Mouse (Mus musculus) kidney, adult 11 months (tissue): ENCODE results near the gene Hmcn2.

Source experiments
- DNase-seq: peaks from one replicate; pipeline ENCODE4 v3.0.0; 2022

The Hmcn2 gene

GRCm38 (mm10) chr2:31490556-31490955 lies 176.3 kb downstream of the Hmcn2 start:
- no peak for DNase-seq

GRCm38 (mm10) chr2:31492308-31492707 lies 178.1 kb downstream of the Hmcn2 start:
- no peak for DNase-seq

- DNase-seq, result no peak
Observed at GRCm38 (mm10) chr2:31493243-31493642, 179.0 kb downstream of the Hmcn2 start.

GRCm38 (mm10) chr2:31494315-31494714 lies 180.1 kb downstream of the Hmcn2 start:
- DNase-seq, result no peak

GRCm38 (mm10) chr2:31495046-31495476 lies 180.8 kb downstream of the Hmcn2 start:
- no peak for DNase-seq

GRCm38 (mm10) chr2:31496141-31496540 lies 181.9 kb downstream of the Hmcn2 start:
- no peak for DNase-seq

- no peak for DNase-seq
Observed at GRCm38 (mm10) chr2:31497113-31497512, 182.9 kb downstream of the Hmcn2 start.

- no peak for DNase-seq
Observed at GRCm38 (mm10) chr2:31497635-31498034, 183.4 kb downstream of the Hmcn2 start.

- no peak for DNase-seq
Observed at GRCm38 (mm10) chr2:31499327-31500291, 185.4 kb downstream of the Hmcn2 start.

GRCm38 (mm10) chr2:31500292-31501204 lies 186.3 kb downstream of the Hmcn2 start:
- no peak for DNase-seq

- peak; percentile 64 for DNase-seq
Observed at GRCm38 (mm10) chr2:31501448-31502130, 187.4 kb downstream of the Hmcn2 start.

GRCm38 (mm10) chr2:31502616-31503522 lies 188.7 kb downstream of the Hmcn2 start:
- no peak for DNase-seq

GRCm38 (mm10) chr2:31505472-31505871 lies 191.3 kb downstream of the Hmcn2 start:
- DNase-seq, result no peak

- no peak for DNase-seq
Observed at GRCm38 (mm10) chr2:31508851-31509250, 194.6 kb downstream of the Hmcn2 start.
